Mouse (Mus musculus): ENCODE measurements around the gene Vps25.

Vps25 gene

DNA sequence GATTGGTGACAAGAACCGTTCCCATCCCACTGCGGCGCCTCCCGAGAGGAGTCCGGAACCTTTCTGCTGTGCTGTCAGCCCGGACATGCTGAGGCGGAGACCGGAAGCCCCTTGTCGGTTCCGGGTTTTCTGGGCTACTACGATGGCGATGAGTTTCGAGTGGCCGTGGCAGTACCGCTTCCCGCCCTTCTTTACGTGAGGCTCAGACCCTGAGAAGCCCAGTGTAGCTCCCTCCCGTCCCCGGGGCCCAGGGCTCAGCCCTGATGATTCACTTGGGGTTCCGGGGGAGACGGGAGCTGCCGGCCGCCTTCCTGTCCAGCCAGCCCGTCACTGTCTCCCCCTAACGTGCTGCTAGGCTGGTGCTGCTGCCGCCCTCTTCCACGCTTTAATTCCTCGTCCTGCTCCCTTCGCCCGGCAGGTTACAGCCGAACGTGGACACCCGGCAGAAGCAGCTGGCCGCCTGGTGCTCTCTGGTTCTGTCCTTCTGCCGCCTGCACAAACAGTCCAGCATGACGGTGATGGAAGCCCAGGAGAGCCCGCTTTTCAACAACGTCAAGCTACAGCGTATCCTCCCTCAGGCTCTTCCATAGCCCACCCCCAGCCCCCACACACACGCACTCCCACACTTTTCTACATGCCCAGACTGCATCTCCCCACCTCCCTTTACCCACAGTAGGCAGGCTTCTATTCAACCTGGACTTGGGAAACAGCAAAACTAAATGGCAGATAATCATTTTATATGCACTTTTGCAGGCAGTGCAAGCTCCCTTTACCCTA, at the start of gene Vps25:
Gene Vps25 (plus strand): TSS at position 95 of the 777 bp plus-strand sequence.
- DNase-seq (ENCODE audit: low spot score): peak; percentile 77

GRCm38 (mm10) chr11:101211970-101212369, 41.5 kb upstream of the Vps25 start:
- peak; percentile 28 for DNase-seq (ENCODE audit: low spot score)

GRCm38 (mm10) chr11:101216936-101217335, 36.6 kb upstream of the Vps25 start:
- no peak for DNase-seq (ENCODE audit: low spot score)

GRCm38 (mm10) chr11:101218436-101219055, 35.0 kb upstream of the Vps25 start:
- DNase-seq (ENCODE audit: low spot score): no peak

- DNase-seq (ENCODE audit: low spot score): no peak
Observed at GRCm38 (mm10) chr11:101220853-101221252, 32.7 kb upstream of the Vps25 start.

DNA sequence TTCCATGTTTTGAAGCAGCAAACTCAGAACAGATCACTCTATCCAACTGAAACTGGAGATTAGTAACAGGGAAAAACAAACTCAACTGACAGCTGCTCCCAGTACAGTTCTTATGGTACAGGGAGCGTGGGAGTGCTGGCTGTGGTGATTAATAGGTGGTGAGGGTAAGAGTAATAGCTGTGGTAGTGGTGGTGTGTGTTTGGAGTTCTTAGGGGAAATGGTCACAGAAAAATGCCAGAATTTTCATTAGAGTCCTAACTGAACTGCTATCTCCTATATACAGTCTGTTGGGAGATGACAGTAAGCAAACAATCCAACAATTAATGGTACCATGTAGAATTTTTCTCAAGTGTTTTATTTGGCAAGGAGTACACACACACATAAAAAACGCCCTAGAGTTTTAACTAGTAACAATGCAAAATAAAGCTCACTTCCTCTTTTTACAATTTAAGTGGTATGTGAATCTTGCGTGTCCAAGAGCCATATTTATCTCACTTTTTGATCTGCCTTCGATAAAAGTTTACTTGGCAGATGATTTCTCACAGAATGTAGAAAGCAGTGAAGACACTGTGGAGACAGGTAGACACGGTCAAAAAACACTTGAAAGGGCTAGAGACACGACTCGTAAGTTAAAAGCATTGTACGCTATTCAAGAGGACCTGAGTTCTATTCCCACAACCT, 32.1 kb upstream of the Vps25 start:
- DNase-seq (ENCODE audit: low spot score): no peak

DNA sequence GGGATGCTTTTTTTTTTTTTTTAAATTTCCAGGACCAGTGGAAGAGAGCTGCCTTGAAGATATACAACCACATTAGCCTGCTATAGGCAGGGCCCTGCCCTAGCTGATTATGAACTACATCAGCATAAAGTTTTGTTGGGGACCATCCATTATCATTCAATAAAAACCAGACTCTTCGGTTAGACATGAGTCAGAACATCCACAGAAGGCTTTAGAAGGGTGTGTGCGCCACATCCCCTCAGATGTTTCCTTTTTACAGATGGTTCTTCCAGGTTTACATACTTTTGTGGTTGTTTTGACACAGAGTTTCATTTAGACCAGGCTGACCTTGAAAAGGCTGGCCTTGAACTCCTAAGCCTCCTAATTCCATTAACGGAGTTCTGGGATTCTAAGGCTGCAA, 29.2 kb upstream of the Vps25 start:
- DNase-seq (ENCODE audit: low spot score): no peak

GRCm38 (mm10) chr11:101225331-101226064, 28.0 kb upstream of the Vps25 start:
- DNase-seq (ENCODE audit: low spot score): no peak

GRCm38 (mm10) chr11:101226065-101226701, 27.3 kb upstream of the Vps25 start, which contains the start of gene Ezh1:
Gene Ezh1 (minus strand): TSS chr11:101226463.
- peak; percentile 93 for DNase-seq (ENCODE audit: low spot score)

DNA sequence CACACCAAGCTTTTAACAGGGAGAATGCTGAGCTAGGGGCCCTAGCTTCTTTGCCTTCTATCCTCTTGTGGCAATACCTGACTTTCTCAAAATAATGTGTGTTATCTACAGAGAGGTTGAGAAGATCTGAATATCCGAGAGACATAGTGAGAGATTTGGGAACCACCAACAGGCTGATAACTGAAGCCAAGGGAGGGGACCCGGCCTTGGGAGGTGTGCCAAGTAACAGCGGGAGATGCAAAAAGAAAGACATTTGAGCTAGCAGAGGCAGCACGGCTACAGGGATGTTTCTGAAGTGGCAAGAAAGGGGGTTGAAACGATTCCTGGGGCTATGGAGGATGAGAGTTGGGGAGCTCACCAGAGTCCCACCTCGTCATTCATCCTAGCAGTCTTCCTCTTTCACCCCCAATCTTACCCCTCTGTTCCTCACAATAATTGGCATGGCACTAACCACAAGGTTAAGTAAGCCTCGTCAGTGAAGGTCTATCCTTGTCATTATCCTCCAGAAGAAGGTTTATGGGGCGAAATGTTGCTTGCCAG, 24.1 kb upstream of the Vps25 start:
- DNase-seq (ENCODE audit: low spot score): no peak

DNA sequence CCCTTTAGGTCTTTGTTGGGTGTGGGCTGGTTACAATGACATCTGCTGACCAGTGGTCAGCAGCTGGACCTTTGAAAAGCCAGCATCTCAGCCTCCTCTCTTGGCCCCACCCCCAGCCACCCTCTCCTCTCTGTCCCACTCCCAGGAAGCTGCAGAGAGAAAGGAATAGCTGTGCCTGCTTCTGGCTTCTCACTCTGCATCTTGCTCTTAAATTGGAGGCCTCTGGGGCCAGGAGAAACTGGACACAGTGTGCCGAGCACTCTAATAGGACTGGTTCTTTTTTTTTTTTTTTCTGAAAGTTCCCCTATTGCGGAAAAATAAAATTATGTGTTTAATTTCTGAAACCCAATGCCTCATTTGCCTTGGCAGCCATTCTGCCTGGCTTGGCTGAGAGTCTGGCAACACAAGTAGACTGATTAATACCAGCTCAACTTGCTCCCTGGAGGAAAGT, 23.4 kb upstream of the Vps25 start:
- no peak for DNase-seq (ENCODE audit: low spot score)

DNA sequence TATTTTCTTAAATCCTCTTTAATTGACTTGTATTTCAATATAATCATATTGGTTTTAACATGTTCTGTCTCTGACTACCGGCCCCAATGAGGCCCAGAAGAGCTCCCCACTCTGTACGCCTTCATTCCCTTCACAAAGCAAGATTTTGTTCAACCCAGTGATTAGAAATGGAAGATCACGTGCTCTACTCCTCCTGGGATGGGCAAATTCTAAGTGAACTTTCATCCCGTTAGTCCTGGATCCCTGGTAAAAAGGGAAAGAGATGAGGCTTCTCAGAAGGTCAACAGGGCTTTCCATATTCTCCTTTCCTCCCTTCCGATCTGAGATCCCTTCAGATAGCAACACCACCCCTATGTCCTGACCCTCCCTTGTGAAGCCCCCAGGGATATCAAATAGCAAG, 23.0 kb upstream of the Vps25 start:
- DNase-seq (ENCODE audit: low spot score): no peak

GRCm38 (mm10) chr11:101230991-101231871, 22.3 kb upstream of the Vps25 start:
- no peak for DNase-seq (ENCODE audit: low spot score)

GRCm38 (mm10) chr11:101232010-101232839, 21.3 kb upstream of the Vps25 start:
- no peak for DNase-seq (ENCODE audit: low spot score)

DNA sequence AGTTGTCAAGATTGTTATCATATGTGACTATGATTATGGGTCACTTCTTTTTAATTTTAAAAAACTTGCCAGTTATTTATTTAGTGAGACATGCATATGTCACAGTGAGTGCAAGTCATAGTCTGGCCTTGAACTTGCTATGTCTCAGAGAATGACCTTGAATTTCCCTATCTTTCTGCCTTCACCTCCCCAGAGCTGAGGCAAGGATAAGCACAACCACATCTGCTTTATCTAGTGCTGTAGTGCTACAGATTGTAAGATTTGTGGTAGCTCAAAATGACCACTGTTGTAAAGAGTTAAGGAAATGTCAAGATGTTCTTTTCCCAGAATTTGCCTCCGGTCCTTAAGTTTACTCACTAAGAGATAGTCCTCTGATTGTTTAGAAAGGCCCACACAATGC, 20.3 kb upstream of the Vps25 start:
- no peak for DNase-seq (ENCODE audit: low spot score)

- DNase-seq (ENCODE audit: low spot score): no peak
Observed at GRCm38 (mm10) chr11:101234124-101234523, 19.4 kb upstream of the Vps25 start.

GRCm38 (mm10) chr11:101235429-101235828, 18.1 kb upstream of the Vps25 start:
- DNase-seq (ENCODE audit: low spot score): no peak

DNA sequence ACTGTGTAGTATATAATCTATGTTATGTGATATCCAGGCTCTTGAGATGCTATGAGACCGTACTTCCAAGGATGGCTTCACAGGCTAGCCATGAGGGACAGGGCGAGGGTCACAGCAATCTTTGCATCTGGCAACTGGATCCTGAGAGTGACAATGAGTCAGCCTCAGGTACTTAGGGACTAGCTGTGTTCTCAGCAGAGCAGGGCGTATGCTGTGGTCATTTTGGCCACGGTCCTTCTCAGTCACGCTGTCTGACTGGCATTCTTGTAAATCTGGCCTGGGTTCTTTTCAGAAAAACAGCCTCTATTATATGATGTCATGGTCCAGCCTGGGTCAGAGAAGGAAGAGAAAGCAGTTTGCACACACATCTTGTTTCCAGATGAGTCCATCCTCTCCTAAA, 16.7 kb upstream of the Vps25 start:
- no peak for DNase-seq (ENCODE audit: low spot score)

GRCm38 (mm10) chr11:101238071-101238647, 15.3 kb upstream of the Vps25 start:
- no peak for DNase-seq (ENCODE audit: low spot score)

Measured in urinary bladder, postnatal 25 days (tissue).